Mouse (Mus musculus): ENCODE measurements around the gene Apoa5.

DNA sequence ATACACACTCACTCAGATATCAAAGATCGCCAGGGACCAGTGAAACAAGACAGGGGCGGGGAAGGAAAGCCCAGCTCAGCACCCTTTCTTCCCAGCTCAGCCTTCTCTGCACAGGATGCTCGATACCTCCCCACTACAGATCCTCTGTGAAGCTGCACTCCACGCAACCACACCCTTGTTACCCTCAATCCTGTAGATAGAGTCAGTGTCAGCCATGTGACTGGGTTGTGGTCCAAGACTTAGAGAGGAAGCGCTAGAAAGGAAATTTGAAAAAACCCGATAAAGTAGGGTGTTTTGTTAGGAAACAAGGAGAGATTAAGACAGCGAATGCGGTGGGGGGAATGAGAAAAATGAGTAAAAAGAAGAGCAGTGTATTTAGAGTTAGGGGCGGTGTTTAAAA, 3.6 kb downstream of the Apoa5 start:
- TF ChIP-seq POLR2A (IDR thresholded peaks at IDR 0.05; ENCODE audit: insufficient read depth, low read depth, low read length) = no peak
- TF ChIP-seq CTCF (IDR thresholded peaks at IDR 0.05; ENCODE audit: insufficient read depth, low read depth, low read length) = no peak
